Mouse (Mus musculus): ENCODE data around the gene Colgalt2.

DNA sequence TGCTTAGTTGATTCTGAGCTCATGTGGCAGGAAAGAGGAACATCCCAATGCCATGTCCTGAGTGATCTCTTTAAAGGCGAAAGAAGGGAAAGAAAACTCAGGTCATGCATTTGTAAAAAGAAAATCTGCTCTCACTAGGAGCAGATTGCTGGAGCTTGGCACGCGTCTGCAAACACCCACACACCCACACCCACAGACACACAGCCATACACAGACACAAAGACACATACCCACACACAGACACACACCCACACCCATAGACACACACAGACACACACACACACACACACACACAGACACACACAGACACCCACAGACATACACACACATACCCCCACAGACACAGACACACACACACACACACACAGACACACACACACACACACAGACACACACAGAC, 122.6 kb downstream of the Colgalt2 start:
- TF ChIP-seq CTCF (IDR thresholded peaks at IDR 0.05; ENCODE audit: extremely low read depth, insufficient read depth, insufficient read length, insufficient replicate concordance) (no peak), POLR2A (IDR thresholded peaks at IDR 0.05; ENCODE audit: low read depth, low read length) (no peak)

All from spleen, adult 2 months (tissue).